Mouse (Mus musculus) MEL (cell line): ENCODE data around the gene Jpt1. TPM values are rescaled to one million over a fixed set of nuclear protein-coding genes. Genes with fewer than 3 reads are reported as not detected.

Source experiments
- DNase-seq: peaks from one replicate; pipeline ENCODE4 v3.0.0; 2011; ENCODE audit warnings: low read depth, low spot score
- H3K27ac ChIP-seq: 2 replicates; pipeline ENCODE4 v1.5.1; 2012; ENCODE audit warnings: low read depth, mild to moderate bottlenecking, control low read depth, low read length, moderate library complexity; ENCODE audit not compliant: control insufficient read depth
- H3K27me3 ChIP-seq, 2 experiments: fragments of 150-350 bp in 1 of 2; sonication (generic) in 1 of 2; 2 replicates each; pipeline ENCODE4 v1.6.1; 2012; ENCODE audit warnings: low read length in 2 of 2, mild to moderate bottlenecking in 2 of 2, improper control_type of control experiment in 1 of 2, moderate library complexity in 1 of 2; ENCODE audit not compliant: insufficient read depth in 2 of 2, control insufficient read depth in 1 of 2
- H3K36me3 ChIP-seq, 2 experiments: 2 replicates each; pipeline ENCODE4 v1.6.1; 2012 to 2014; ENCODE audit warnings: low read length in 2 of 2, improper control_type of control experiment in 1 of 2, inconsistent platforms in 1 of 2, mild to moderate bottlenecking in 1 of 2; ENCODE audit not compliant: insufficient read depth in 2 of 2, control insufficient read depth in 1 of 2
- H3K4me1 ChIP-seq, 2 experiments: fragments of 150-350 bp in 1 of 2; sonication (generic) in 1 of 2; 2 replicates each; pipeline ENCODE4 v1.6.1; 2012; ENCODE audit warnings: low read length in 2 of 2, improper control_type of control experiment in 1 of 2, mild to moderate bottlenecking in 1 of 2; ENCODE audit not compliant: insufficient read depth in 2 of 2, control insufficient read depth in 1 of 2
- H3K4me3 ChIP-seq, 2 experiments: fragments of 150-350 bp in 1 of 2; sonication (generic) in 1 of 2; 2 replicates each; pipeline ENCODE4 v1.5.1; 2012; ENCODE audit warnings: low read depth in 2 of 2, low read length in 2 of 2, mild to moderate bottlenecking in 2 of 2, moderate library complexity in 2 of 2, control low read depth in 1 of 2, improper control_type of control experiment in 1 of 2; ENCODE audit not compliant: control insufficient read depth in 1 of 2, insufficient read depth in 1 of 2
- H3K79me2 ChIP-seq: 2 replicates; pipeline ENCODE4 v1.6.1; 2012; ENCODE audit warnings: mild to moderate bottlenecking, low read length, moderate library complexity; ENCODE audit not compliant: control insufficient read depth, poor library complexity, insufficient read depth
- H3K9ac ChIP-seq: 2 replicates; pipeline ENCODE4 v1.6.1; 2012; ENCODE audit warnings: low read depth, mild to moderate bottlenecking, control low read depth, low read length, moderate library complexity; ENCODE audit not compliant: control insufficient read depth, poor library complexity, severe bottlenecking
- H3K9me3 ChIP-seq: fragments of 150-350 bp; sonication (generic); replicated peaks from 2 replicates; pipeline ENCODE4 v1.6.1; 2012; ENCODE audit warnings: mild to moderate bottlenecking, low read length, improper control_type of control experiment, moderate library complexity; ENCODE audit not compliant: insufficient read depth
- BHLHE40 ChIP-seq: IDR thresholded peaks from 2 replicates; pipeline ENCODE4 v1.6.1; 2012; ENCODE audit warnings: low read depth, mild to moderate bottlenecking, inconsistent platforms, low read length, improper control_type of control experiment, borderline replicate concordance
- CHD1 ChIP-seq: IDR thresholded peaks from 2 replicates; pipeline ENCODE4 v1.6.1; 2012; ENCODE audit warnings: low read depth, mild to moderate bottlenecking, inconsistent platforms, low read length, improper control_type of control experiment
- CHD2 ChIP-seq: IDR thresholded peaks from 2 replicates; pipeline ENCODE4 v1.6.1; 2011; ENCODE audit warnings: low read length, improper control_type of control experiment
- CTCF ChIP-seq, 3 experiments: IDR thresholded peaks in 2 of 3; conservative IDR thresholded peaks in 1 of 3; 2 replicates each; pipeline ENCODE4 v1.5.1; 2011 to 2012; ENCODE audit warnings: low read length in 3 of 3, low read depth in 2 of 3, mild to moderate bottlenecking in 2 of 3, improper control_type of control experiment in 1 of 3, inconsistent platforms in 1 of 3, mixed read lengths in 1 of 3, moderate library complexity in 1 of 3; ENCODE audit not compliant: control insufficient read depth in 1 of 3, insufficient read depth in 1 of 3, poor library complexity in 1 of 3, severe bottlenecking in 1 of 3
- E2F4 ChIP-seq: IDR thresholded peaks from 2 replicates; pipeline ENCODE4 v1.6.1; 2011; ENCODE audit warnings: low read depth, low read length, improper control_type of control experiment, borderline replicate concordance
- ELF1 ChIP-seq: IDR thresholded peaks from 2 replicates; pipeline ENCODE4 v1.6.1; 2014; ENCODE audit warnings: low read depth, mild to moderate bottlenecking, inconsistent platforms, low read length, improper control_type of control experiment, moderate library complexity
- EP300 ChIP-seq, 2 experiments: IDR thresholded peaks; 2 replicates each; pipeline ENCODE4 v1.6.1; 2011; ENCODE audit warnings: improper control_type of control experiment in 2 of 2, low read length in 2 of 2, low read depth in 1 of 2, mild to moderate bottlenecking in 1 of 2
- GABPA ChIP-seq: IDR thresholded peaks from 2 replicates; pipeline ENCODE4 v1.6.1; 2012; ENCODE audit warnings: low read depth, mild to moderate bottlenecking, inconsistent platforms, low read length, improper control_type of control experiment, moderate library complexity
- GATA1 ChIP-seq: IDR thresholded peaks from 2 replicates; pipeline ENCODE4 v1.6.1; 2011; ENCODE audit warnings: low read depth, low read length, improper control_type of control experiment
- HCFC1 ChIP-seq: IDR thresholded peaks from 2 replicates; pipeline ENCODE4 v1.6.1; 2012; ENCODE audit warnings: low read depth, mild to moderate bottlenecking, inconsistent platforms, low read length, improper control_type of control experiment, moderate library complexity
- JUND ChIP-seq: IDR thresholded peaks from 2 replicates; pipeline ENCODE4 v1.6.1; 2011; ENCODE audit warnings: low read depth, mild to moderate bottlenecking, improper control_type of control experiment, low read length
- KAT2A ChIP-seq: conservative IDR thresholded peaks from 2 replicates; pipeline ENCODE4 v1.6.1; 2012; ENCODE audit warnings: low read depth, low read length, improper control_type of control experiment, inconsistent platforms
- MAFK ChIP-seq: IDR thresholded peaks from 2 replicates; pipeline ENCODE4 v1.6.1; 2011; ENCODE audit warnings: low read depth, mild to moderate bottlenecking, low read length, improper control_type of control experiment, borderline replicate concordance
- MAX ChIP-seq: IDR thresholded peaks from 2 replicates; pipeline ENCODE4 v1.6.1; 2011; ENCODE audit warnings: low read length, improper control_type of control experiment
- MEF2A ChIP-seq: IDR thresholded peaks from 2 replicates; pipeline ENCODE4 v1.6.1; 2014; ENCODE audit warnings: low read depth, mild to moderate bottlenecking, inconsistent platforms, low read length, improper control_type of control experiment; ENCODE audit not compliant: poor library complexity, insufficient replicate concordance, severe bottlenecking; ENCODE audit errors: extremely low read depth
- MXI1 ChIP-seq: IDR thresholded peaks from 2 replicates; pipeline ENCODE4 v1.6.1; 2011; ENCODE audit warnings: mild to moderate bottlenecking, low read depth, low read length, improper control_type of control experiment
- MYB ChIP-seq: IDR thresholded peaks from 2 replicates; pipeline ENCODE4 v1.6.1; 2011; ENCODE audit warnings: mild to moderate bottlenecking, low read depth, low read length, improper control_type of control experiment
- MYC ChIP-seq: IDR thresholded peaks from 2 replicates; pipeline ENCODE4 v1.6.1; 2011; ENCODE audit warnings: low read depth, mild to moderate bottlenecking, low read length, improper control_type of control experiment, moderate library complexity
- NELFE ChIP-seq: IDR thresholded peaks from 2 replicates; pipeline ENCODE4 v1.6.1; 2011; ENCODE audit warnings: low read depth, low read length, improper control_type of control experiment
- NRF1 ChIP-seq: IDR thresholded peaks from 2 replicates; pipeline ENCODE4 v1.6.1; 2014; ENCODE audit warnings: low read depth, mild to moderate bottlenecking, inconsistent platforms, low read length, improper control_type of control experiment, moderate library complexity; ENCODE audit not compliant: poor library complexity, insufficient read depth, severe bottlenecking
- POLR2A ChIP-seq, 2 experiments: IDR thresholded peaks; 2 replicates each; pipeline ENCODE4 v1.6.1; 2011 to 2012; ENCODE audit warnings: low read length in 2 of 2, mild to moderate bottlenecking in 2 of 2, control low read depth in 1 of 2, improper control_type of control experiment in 1 of 2, low read depth in 1 of 2, moderate library complexity in 1 of 2; ENCODE audit not compliant: control insufficient read depth in 1 of 2, insufficient read depth in 1 of 2, poor library complexity in 1 of 2
- POLR2AphosphoS2 ChIP-seq: IDR thresholded peaks from 2 replicates; pipeline ENCODE4 v1.6.1; 2011; ENCODE audit warnings: low read length, improper control_type of control experiment
- POLR2AphosphoS5 ChIP-seq: IDR thresholded peaks from 2 replicates; pipeline ENCODE4 v1.6.1; 2012; ENCODE audit warnings: low read depth, borderline replicate concordance, mild to moderate bottlenecking, inconsistent platforms, low read length, moderate library complexity, mixed read lengths
- RAD21 ChIP-seq: IDR thresholded peaks from 2 replicates; pipeline ENCODE4 v1.6.1; 2011; ENCODE audit warnings: mild to moderate bottlenecking, low read depth, low read length, improper control_type of control experiment
- RCOR1 ChIP-seq: IDR thresholded peaks from 2 replicates; pipeline ENCODE4 v1.6.1; 2012; ENCODE audit warnings: low read depth, mild to moderate bottlenecking, inconsistent platforms, low read length, improper control_type of control experiment
- SIN3A ChIP-seq: IDR thresholded peaks from 2 replicates; pipeline ENCODE4 v1.6.1; 2012; ENCODE audit warnings: low read length, improper control_type of control experiment, inconsistent platforms
- SMC3 ChIP-seq: IDR thresholded peaks from 2 replicates; pipeline ENCODE4 v1.6.1; 2011; ENCODE audit warnings: low read depth, low read length, improper control_type of control experiment
- TAL1 ChIP-seq: IDR thresholded peaks from 2 replicates; pipeline ENCODE4 v1.6.1; 2012; ENCODE audit warnings: mild to moderate bottlenecking, inconsistent platforms, low read length, moderate library complexity, mixed read lengths
- TBP ChIP-seq: IDR thresholded peaks from 2 replicates; pipeline ENCODE4 v1.8.0; 2011; ENCODE audit warnings: low read depth, low read length, improper control_type of control experiment
- TCF12 ChIP-seq: IDR thresholded peaks from 2 replicates; pipeline ENCODE4 v1.6.1; 2014; ENCODE audit warnings: low read depth, mild to moderate bottlenecking, inconsistent platforms, low read length, improper control_type of control experiment, moderate library complexity
- UBTF ChIP-seq: IDR thresholded peaks from 2 replicates; pipeline ENCODE4 v1.6.1; 2012; ENCODE audit warnings: low read depth, mild to moderate bottlenecking, inconsistent platforms, low read length, improper control_type of control experiment, moderate library complexity, borderline replicate concordance; ENCODE audit not compliant: insufficient read depth
- USF1 ChIP-seq: IDR thresholded peaks from 2 replicates; pipeline ENCODE4 v1.6.1; 2014; ENCODE audit warnings: low read depth, mild to moderate bottlenecking, inconsistent platforms, low read length, improper control_type of control experiment, moderate library complexity
- USF2 ChIP-seq, 2 experiments: IDR thresholded peaks; 2 replicates each; pipeline ENCODE4 v1.6.1; 2011 to 2012; ENCODE audit warnings: improper control_type of control experiment in 2 of 2, low read length in 2 of 2, borderline replicate concordance in 1 of 2, inconsistent platforms in 1 of 2, low read depth in 1 of 2, mild to moderate bottlenecking in 1 of 2; ENCODE audit not compliant: insufficient read depth in 1 of 2
- ZC3H11A ChIP-seq: IDR thresholded peaks from 2 replicates; pipeline ENCODE4 v1.6.1; 2012; ENCODE audit warnings: low read depth, mild to moderate bottlenecking, inconsistent platforms, low read length, improper control_type of control experiment
- ZKSCAN1 ChIP-seq: IDR thresholded peaks from 2 replicates; pipeline ENCODE4 v1.6.1; 2012; ENCODE audit warnings: low read depth, mild to moderate bottlenecking, inconsistent platforms, low read length, improper control_type of control experiment, moderate library complexity
- ZMIZ1 ChIP-seq: IDR thresholded peaks from 2 replicates; pipeline ENCODE4 v1.6.1; 2012; ENCODE audit warnings: low read depth, mild to moderate bottlenecking, inconsistent platforms, low read length, improper control_type of control experiment, moderate library complexity
- ZNF384 ChIP-seq: IDR thresholded peaks from 2 replicates; pipeline ENCODE4 v1.6.1; 2012; ENCODE audit warnings: low read depth, mild to moderate bottlenecking, inconsistent platforms, low read length, improper control_type of control experiment
- polyA plus RNA-seq, 2 experiments: library from polyadenylated mRNA; stranded (reverse) in 1 of 2; unstranded in 1 of 2; fragments of >175 nt in 1 of 2; fragments of >200 nt in 1 of 2; gene quantifications; 2 replicates each; pipeline versions ENCODE4 v1.2.1 to v1.2.4; 2012; ENCODE audit warnings: low replicate concordance in 2 of 2, low read depth in 1 of 2; ENCODE audit not compliant: insufficient read length in 2 of 2, insufficient read depth in 1 of 2, missing spikeins in 1 of 2
- total RNA-seq: library from RNA; depleted of rRNA; stranded (reverse); fragments of 300-350 nt; gene quantifications from 2 replicates; pipeline ENCODE4 v1.2.3, GENCODE M21; 2012; rRNA removed

Gene Jpt1
- total RNA-seq = 331 and 353 TPM in 2 replicates
- polyA plus RNA-seq = 100 to 1,000 TPM in 1 of 2 experiments, not detected in 1; 382 TPM

- peaks cover 24 to 34% of the 10 kb centered on the region in 2 experiments for H3K4me1 ChIP-seq
- H3K9me3 ChIP-seq = no peaks in the 10 kb centered on the region
- no peaks in the 10 kb centered on the region for H3K27me3 ChIP-seq
- peaks cover 0 to 32% of the 10 kb centered on the region in 2 experiments; a peak in 2 of 4 replicates for H3K36me3 ChIP-seq
- peak within 1 kb of the TSS; percentile 78 to 96 for H3K4me3 ChIP-seq
- peak within 1 kb of the TSS; percentile 96 for H3K9ac ChIP-seq
- DNase-seq = peak; percentile 99
- H3K79me2 ChIP-seq = peaks cover 49% of the 10 kb centered on the region
- H3K27ac ChIP-seq = peak within 1 kb of the TSS; percentile 86
- TF ChIP-seq ZC3H11A (no peak), MYB (no peak), RCOR1 (no peak), TAL1 (no peak), HCFC1 (peak; percentile 74), MAFK (no peak), SIN3A (peak; percentile 92), POLR2A (IDR thresholded peaks at IDR 0.05; ENCODE audit: control insufficient read depth in 1 of 2, insufficient read depth in 1 of 2, low read depth in 1 of 2, low read length in 2 of 2, poor library complexity in 1 of 2) (peak; percentile 99 to 100), ELF1 (peak; percentile 70; the same call in 1 of the 2 replicates), POLR2AphosphoS5 (peak; percentile 93; the same call in 1 of the 2 replicates), GATA1 (no peak), E2F4 (peak; percentile 87), USF2 (IDR thresholded peaks at IDR 0.05; ENCODE audit: borderline replicate concordance in 1 of 2, insufficient read depth in 1 of 2, low read depth in 1 of 2, low read length in 2 of 2) (no peak), MXI1 (peak; percentile 95), TCF12 (peak; percentile 83), NELFE (peak; percentile 100), POLR2AphosphoS2 (peak; percentile 100), TBP (peak; percentile 99), MEF2A (no peak), ZMIZ1 (peak; percentile 100), BHLHE40 (no peak), CHD1 (0 out of 2 replicates have a peak, but pooled peaks have one; percentile 43), UBTF (peak; percentile 94; the same call in 1 of the 2 replicates), GABPA (no peak), RAD21 (no peak), MAX (peak; percentile 87), SMC3 (no peak), ZNF384 (no peak; the same call in 1 of the 2 replicates), EP300 (IDR thresholded peaks at IDR 0.05; ENCODE audit: low read depth in 1 of 2, low read length in 2 of 2) (no peak), CTCF (IDR thresholded peaks at IDR 0.05 in 2 of 3, conservative IDR thresholded peaks at IDR 0.05 in 1 of 3; ENCODE audit: control insufficient read depth in 1 of 3, insufficient read depth in 1 of 3, low read depth in 2 of 3, low read length in 3 of 3, poor library complexity in 1 of 3, severe bottlenecking in 1 of 3) (no peak), USF1 (no peak), NRF1 (peak; percentile 70), KAT2A (no peak; the same call in 1 of the 2 replicates), ZKSCAN1 (no peak), CHD2 (peak; percentile 91), MYC (peak; percentile 89), JUND (no peak)
These were observed at the start of gene Jpt1 for GRCm38 (mm10) chr11:115514238-115514663. TSS of gene Jpt1 (minus strand) at chr11:115514387.
